Mouse (Mus musculus) frontal cortex, postnatal 25 days (tissue): ENCODE data around the gene Hist1h3g.
"Not testable (repeated sequence)": the region's sequence is repeated elsewhere in the genome, so short reads cannot be mapped to it uniquely, and the experiment has no call there.

ENCODE experiments used
- DNase-seq, 2 experiments: peaks; one replicate each; pipeline ENCODE4 v3.0.0; 2022; ENCODE audit warnings: low spot score in 2 of 2

The Hist1h3g gene

GRCm38 (mm10) chr13:23555839-23556416 lies 20.7 kb downstream of the Hist1h3g start:
- DNase-seq = peak in 1 of 2 experiments; percentile 48

DNA sequence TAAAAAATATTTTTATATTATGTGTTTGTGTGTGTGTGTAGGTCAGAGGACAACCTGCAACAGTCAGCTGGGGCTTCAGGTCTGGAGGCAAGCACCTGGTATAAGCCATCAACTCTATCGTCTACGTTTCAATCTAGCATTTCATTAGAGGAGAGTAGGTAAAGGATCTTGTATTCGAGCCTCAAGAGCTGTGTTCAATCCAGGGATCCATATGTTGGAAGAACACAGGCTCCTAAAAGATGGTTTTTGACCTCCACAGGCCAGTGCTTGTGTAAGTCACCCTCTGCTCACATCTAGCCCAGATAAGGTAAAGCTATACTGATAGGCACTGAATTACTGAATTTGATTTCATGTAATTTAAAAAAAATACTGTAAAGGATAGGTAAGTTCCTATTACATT lies 21.7 kb downstream of the Hist1h3g start:
- no peak for DNase-seq

- DNase-seq = not testable (repeated sequence)
These were observed 25.5 kb downstream of the Hist1h3g start for GRCm38 (mm10) chr13:23560699-23561098.

DNA sequence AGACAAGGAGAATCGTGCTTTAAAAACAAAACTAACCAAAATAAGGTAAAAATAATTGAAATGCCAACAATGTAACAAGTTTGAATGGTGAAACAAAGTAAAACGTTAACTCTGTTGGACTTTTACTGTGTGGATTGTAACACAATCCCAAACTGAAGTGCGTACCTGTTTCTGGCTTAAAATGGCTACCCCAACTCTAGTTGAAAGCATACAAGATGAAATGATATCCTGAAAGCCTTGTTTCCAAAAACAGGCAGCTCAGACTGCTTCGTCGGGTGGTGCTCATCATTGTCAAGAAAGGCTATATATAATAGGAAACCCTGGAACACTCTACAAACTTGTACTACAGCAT lies 26.3 kb downstream of the Hist1h3g start:
- not testable (repeated sequence) for DNase-seq

- peak; percentile 93 to 94 for DNase-seq
These were observed 26.8 kb downstream of the Hist1h3g start, which contains the start of gene Hist1h3e for GRCm38 (mm10) chr13:23561883-23562659. Gene Hist1h3e, minus strand, starts transcription at chr13:23562369.

DNA sequence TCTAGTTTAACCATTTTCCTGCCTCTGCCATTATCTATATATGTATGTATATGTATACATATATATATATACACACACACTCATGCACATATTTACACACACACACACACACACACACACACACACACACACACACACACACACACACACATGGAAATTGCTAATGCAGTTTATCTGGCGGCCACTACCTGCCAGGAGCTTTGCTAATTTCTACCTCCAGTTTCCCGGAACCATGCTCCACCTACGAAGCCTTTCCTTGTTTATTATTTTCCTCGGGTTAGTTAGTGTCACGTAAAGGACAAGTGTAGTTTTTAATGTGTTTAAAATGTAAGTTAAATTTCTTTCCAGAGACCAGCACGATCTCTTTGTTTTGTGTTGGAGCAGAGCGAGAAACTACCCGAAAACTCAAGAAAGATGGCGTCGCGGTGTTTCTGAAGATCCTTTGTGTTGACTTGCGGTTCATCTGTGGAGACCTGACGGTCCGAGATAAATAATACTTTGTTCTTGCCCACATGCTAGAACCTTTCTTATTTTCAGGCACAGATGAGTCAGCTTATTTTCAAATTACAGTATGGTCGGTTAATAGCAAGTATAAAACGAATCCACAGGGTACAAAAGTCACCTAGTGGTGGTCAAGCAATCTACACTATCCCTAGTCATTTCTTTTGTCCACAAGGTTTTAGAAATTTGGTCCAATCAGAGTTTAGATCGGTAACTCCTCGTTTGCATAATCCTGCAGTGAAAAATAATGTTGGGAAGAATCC lies 27.7 kb downstream of the Hist1h3g start:
- no peak for DNase-seq

- no peak for DNase-seq
These were observed 29.3 kb downstream of the Hist1h3g start for GRCm38 (mm10) chr13:23564482-23564881.

- DNase-seq = not testable (repeated sequence)
These were observed 35.2 kb downstream of the Hist1h3g start for GRCm38 (mm10) chr13:23570261-23571021.

DNA sequence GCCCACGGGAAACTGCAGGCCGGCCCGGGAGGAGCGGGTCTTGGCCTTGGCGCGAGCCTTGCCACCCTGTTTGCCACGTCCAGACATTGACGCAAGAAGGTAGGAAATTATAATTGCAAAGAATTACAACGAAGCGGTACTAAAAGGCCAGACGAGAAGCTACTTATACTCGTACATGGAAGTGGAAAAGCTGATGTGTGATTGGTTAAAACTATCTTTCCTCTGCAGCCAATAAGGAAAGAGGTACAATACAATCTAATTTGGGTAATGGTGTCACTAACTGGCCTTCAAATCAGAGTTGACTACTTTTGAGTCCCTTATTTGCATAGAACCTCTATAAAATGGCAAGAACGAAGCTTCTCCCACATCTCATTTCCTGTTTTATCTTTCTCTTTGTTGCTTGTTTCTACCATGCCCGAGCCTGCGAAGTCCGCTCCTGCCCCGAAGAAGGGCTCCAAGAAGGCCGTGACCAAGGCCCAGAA lies 35.8 kb downstream of the Hist1h3g start, which contains the start of the genes Hist1h2ae and Hist1h2bg:
Gene Hist1h2ae (minus strand): TSS at position 199 of the 482 bp plus-strand sequence.
Gene Hist1h2bg (plus strand): TSS at position 375 of the 482 bp plus-strand sequence.
- peak; percentile 58 to 66 for DNase-seq

GRCm38 (mm10) chr13:23571504-23572217 lies 36.4 kb downstream of the Hist1h3g start:
- DNase-seq = not testable (repeated sequence)

GRCm38 (mm10) chr13:23572218-23573033 lies 37.2 kb downstream of the Hist1h3g start:
- DNase-seq = no peak

DNA sequence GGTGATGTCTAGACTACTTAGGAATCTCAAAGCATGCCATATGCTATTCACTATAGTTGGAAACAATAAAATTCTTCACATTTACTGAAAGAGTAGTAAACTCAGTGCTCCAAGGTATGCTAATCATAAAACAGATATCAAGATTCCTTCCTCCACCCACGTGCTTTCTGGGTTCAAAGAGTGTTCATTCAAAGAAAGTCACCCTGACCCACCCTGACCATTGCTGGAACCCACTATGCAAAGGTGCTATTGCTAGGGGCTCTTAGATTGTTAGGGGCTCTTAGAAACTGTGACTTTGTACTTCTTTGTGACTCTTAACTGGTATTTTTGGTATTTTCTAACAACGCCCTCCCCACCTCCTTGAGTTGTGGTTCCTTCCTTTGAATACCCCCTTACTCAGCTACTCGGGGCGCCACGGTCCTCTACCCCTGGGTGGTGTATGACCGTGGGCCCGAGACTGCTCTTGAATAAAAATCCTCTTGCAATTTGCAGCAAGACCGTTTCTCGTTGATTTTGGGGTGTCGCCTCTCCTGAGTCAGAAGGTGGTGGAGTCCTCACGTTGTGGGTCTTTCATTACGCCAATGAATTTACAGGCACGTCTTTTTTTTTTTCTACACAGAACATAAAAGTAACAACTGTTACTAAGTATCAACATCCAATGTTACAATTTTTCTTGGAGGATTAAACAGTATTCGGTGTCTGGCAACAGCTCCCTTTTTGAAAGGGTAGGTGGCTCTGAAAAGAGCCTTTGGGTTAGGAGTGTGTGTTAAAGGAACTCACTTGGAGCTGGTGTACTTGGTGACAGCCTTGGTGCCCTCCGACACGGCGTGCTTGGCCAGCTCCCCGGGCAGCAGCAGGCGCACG lies 38.0 kb downstream of the Hist1h3g start:
- not testable (repeated sequence) for DNase-seq

GRCm38 (mm10) chr13:23573898-23574524 lies 38.8 kb downstream of the Hist1h3g start, which contains the start of the genes Hist1h2bf and Hist1h2ad:
Gene Hist1h2bf, minus strand, starts transcription at chr13:23574196.
Gene Hist1h2ad, plus strand, starts transcription at chr13:23574381.
- peak; percentile 78 to 87 for DNase-seq

DNA sequence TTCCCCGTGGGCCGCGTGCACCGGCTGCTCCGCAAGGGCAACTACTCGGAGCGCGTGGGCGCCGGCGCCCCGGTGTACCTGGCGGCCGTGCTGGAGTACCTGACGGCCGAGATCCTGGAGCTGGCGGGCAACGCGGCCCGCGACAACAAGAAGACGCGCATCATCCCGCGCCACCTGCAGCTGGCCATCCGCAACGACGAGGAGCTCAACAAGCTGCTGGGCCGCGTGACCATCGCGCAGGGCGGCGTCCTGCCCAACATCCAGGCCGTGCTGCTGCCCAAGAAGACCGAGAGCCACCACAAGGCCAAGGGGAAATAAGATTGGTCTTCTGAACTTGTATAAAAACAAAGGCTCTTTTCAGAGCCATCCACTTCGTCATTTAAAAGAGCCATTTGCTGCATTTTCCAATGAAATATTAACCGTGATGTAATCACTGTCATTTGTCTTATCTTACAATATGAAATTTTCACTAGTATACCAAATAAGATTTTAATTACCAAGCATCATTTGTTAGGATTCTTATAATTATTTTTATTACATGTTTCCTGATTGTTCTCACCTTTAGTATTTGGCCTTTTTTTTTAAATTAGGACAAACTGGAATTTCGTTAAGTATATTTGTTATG lies 39.4 kb downstream of the Hist1h3g start:
- DNase-seq = not testable (repeated sequence)

DNA sequence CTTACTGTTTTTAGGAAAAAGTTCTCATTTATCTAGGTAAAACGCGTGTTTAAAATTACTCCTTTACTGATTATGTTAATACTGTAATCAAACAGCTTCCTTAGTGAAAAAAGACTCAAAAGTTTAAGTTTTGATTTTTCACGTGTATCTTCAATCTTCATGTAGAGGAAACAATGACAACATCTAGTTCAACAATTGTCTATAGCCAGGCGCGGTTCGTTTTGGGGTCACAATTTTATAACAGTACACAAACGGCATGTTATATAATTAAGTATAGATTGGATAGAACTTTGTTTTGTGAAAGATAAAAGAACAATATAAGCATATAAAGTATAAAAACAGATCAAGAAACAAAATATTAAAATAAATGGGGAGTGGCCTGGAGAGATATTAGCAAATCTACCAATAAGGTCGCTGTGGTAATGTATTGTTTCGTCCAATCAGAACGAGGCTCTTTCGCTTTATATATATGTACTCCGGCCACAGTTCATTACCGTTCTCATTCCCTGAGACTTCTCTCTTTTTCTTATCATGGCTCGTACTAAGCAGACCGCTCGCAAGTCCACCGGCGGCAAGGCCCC lies 40.1 kb downstream of the Hist1h3g start, which contains the start of gene Hist1h3d:
Gene Hist1h3d (plus strand): TSS at position 493 of the 581 bp plus-strand sequence.
- DNase-seq = peak; percentile 20 to 49

GRCm38 (mm10) chr13:23575864-23576313 lies 40.7 kb downstream of the Hist1h3g start:
- not testable (repeated sequence) for DNase-seq

- no peak for DNase-seq
These were observed 41.2 kb downstream of the Hist1h3g start for GRCm38 (mm10) chr13:23576351-23576881.
